In genomic region chr12:99462302-99462701, GRCm38 (mm10) we compare ENCODE assay signal across 17 mouse cellular contexts.
"Had no signal": no experiment of that assay in that cellular context is flagged by ENCODE, and none has a peak within 500 bp of the region (broad histone marks: within the 10 kb centered on the region; RNA-seq: fewer than 3 reads in every experiment).

No protein-coding gene starts in this region.

- H3K27me3 ChIP-seq: kidney, embryonic 15.5 days; liver, embryonic 13.5 days; midbrain, embryonic 12.5 days; midbrain, embryonic 15.5 days had no signal

- H3K4me2 ChIP-seq: kidney, embryonic 15.5 days; liver, embryonic 13.5 days; lung, embryonic 14.5 days; midbrain, embryonic 12.5 days; midbrain, embryonic 15.5 days had no signal

- H3K27ac ChIP-seq: kidney, embryonic 15.5 days; left cerebral cortex, adult 2 months; liver, embryonic 13.5 days; macrophage; midbrain, embryonic 12.5 days; midbrain, embryonic 15.5 days had no signal

- H3K9ac ChIP-seq: kidney, embryonic 15.5 days; liver, embryonic 13.5 days; lung, embryonic 14.5 days; midbrain, embryonic 12.5 days; midbrain, embryonic 15.5 days had no signal

- H3K4me3 ChIP-seq: kidney, embryonic 15.5 days; left cerebral cortex, adult 2 months; liver, embryonic 13.5 days; midbrain, embryonic 12.5 days; midbrain, embryonic 15.5 days had no signal

- H3K9me3 ChIP-seq: kidney, embryonic 15.5 days; liver, embryonic 13.5 days; midbrain, embryonic 12.5 days; midbrain, embryonic 15.5 days had no signal

- ATAC-seq: intestine, postnatal 0 days; midbrain, embryonic 15.5 days had no signal

- H3K36me3 ChIP-seq: kidney, embryonic 15.5 days; liver, embryonic 13.5 days; midbrain, embryonic 15.5 days had no signal

- DNase-seq: kidney, adult 2 months; kidney, postnatal 10 days; kidney, postnatal 36 days; layer of hippocampus, postnatal 36 days; liver, embryonic 13.5 days; lung, embryonic 14.5 days; retina, postnatal 1 day; right cerebral cortex, postnatal 25 days; spleen, adult 18-20 months; thymus, adult 2 months; thymus, postnatal 14 days had no signal
